Mouse (Mus musculus) hindbrain, embryonic 11.5 days (tissue): ENCODE results near the gene Cdh7. TPM values are rescaled to one million over a fixed set of nuclear protein-coding genes. Genes with fewer than 3 reads are reported as not detected.
A peak's percentile ranks its signal among the peaks of the same experiment; 100 is the strongest.
"Not testable (repeated sequence)": the region's sequence is repeated elsewhere in the genome, so short reads cannot be mapped to it uniquely, and the experiment has no call there.

Experiments
- ATAC-seq: fragments of 200-750 bp; cut with Nextera tagmentation; 2 replicates; pipeline ENCODE4 v1.8.0; 2017; ENCODE audit warnings: mild to moderate bottlenecking, moderate TSS enrichment, moderate library complexity; ENCODE audit not compliant: low FRiP score
- DNase-seq: peaks from one replicate; pipeline ENCODE4 v3.0.0-alpha.2; 2015; ENCODE audit warnings: low spot score
- H3K27ac ChIP-seq: fragments of 300-500 bp; sonication (generic); 2 replicates; pipeline ENCODE4 v1.5.1; 2014; ENCODE audit warnings: mild to moderate bottlenecking, low read depth, low read length
- H3K27me3 ChIP-seq: fragments of 300-500 bp; sonication (generic); 2 replicates; pipeline ENCODE4 v1.6.1; 2014; ENCODE audit warnings: mild to moderate bottlenecking, low read length, moderate library complexity, mixed read lengths; ENCODE audit not compliant: control insufficient read depth, insufficient read depth
- H3K36me3 ChIP-seq: fragments of 300-500 bp; sonication (generic); 2 replicates; pipeline ENCODE4 v1.6.1; 2014; ENCODE audit warnings: mild to moderate bottlenecking, low read length, moderate library complexity, mixed read lengths; ENCODE audit not compliant: control insufficient read depth, insufficient read depth
- H3K4me1 ChIP-seq: fragments of 300-500 bp; sonication (generic); replicated peaks from 2 replicates; pipeline ENCODE4 v1.6.1; 2014; ENCODE audit warnings: low read length, mixed read lengths; ENCODE audit not compliant: control insufficient read depth, insufficient read depth
- H3K4me2 ChIP-seq: fragments of 300-500 bp; sonication (generic); replicated peaks from 2 replicates; pipeline ENCODE4 v1.6.1; 2014; ENCODE audit warnings: mild to moderate bottlenecking, low read depth, low read length
- H3K4me3 ChIP-seq: fragments of 300-500 bp; sonication (generic); 2 replicates; pipeline ENCODE4 v1.5.1; 2014; ENCODE audit warnings: low read depth, low read length
- H3K9ac ChIP-seq: fragments of 300-500 bp; sonication (generic); 2 replicates; pipeline ENCODE4 v1.6.1; 2014; ENCODE audit warnings: low read depth, low read length
- H3K9me3 ChIP-seq: fragments of 300-500 bp; sonication (generic); 2 replicates; pipeline ENCODE4 v1.6.1; 2016; ENCODE audit warnings: low read length; ENCODE audit not compliant: control insufficient read depth
- WGBS: fragments of 180-500 bp; shearing (Covaris S2); extraction: QIAGEN DNeasy Blood & Tissue Kit; methylation state at CpG from one replicate; pipeline ENCODE4 v1.1.7; 2014; 5-methylcytosine and 5-hydroxymethylcytosine counted together
- polyA plus RNA-seq: library from polyadenylated mRNA; unstranded; fragments of >200 nt; fragmentation: Nextera tagmentation; extraction: Ambion mirVana; gene quantifications from 2 replicates; pipeline ENCODE4 v1.2.1, GENCODE M21; 2014

Cdh7 gene
- polyA plus RNA-seq, 1 experiment from 2014 or later: 3.1 TPM

- no peak overlapping the region for H3K27ac ChIP-seq
- no peaks in the 10 kb centered on the region for H3K27me3 ChIP-seq
- H3K4me3 ChIP-seq: no peak overlapping the region
- H3K4me2 ChIP-seq: no peak overlapping the region
- ATAC-seq (no peak), DNase-seq (no peak)
- H3K4me1 ChIP-seq: no peaks in the 10 kb centered on the region
- no peaks in the 10 kb centered on the region for H3K9me3 ChIP-seq
- no peak overlapping the region for H3K9ac ChIP-seq
- no peaks in the 10 kb centered on the region for H3K36me3 ChIP-seq
- WGBS: 57% methylated on average over 1 of the region's 1 CpGs
These were observed 135.8 kb downstream of the Cdh7 start for GRCm38 (mm10) chr1:110118071-110118470.

DNA sequence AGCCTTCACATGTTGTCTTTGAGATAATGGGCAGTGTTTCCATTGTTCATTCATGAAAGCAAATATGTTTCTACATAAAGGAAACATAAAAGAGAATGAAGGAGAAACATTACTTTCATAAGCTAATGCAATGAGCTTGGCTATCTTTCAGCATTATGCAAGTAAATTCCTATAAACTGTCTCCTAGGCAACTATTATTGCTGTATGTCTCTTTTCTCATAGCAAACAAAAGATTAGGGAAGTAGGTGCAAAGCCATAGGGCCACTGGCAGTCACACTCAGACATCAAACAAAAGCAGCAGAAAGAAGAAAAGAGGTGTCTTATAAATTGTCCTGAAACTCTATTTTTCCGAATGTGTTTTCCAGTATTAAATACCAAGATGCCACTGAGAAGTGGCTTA, 136.6 kb downstream of the Cdh7 start:
- Histone ChIP-seq H3K4me2 (no peak overlapping the region), H3K4me1 (no peaks in the 10 kb centered on the region), H3K36me3 (no peaks in the 10 kb centered on the region), H3K4me3 (no peak overlapping the region), H3K27me3 (no peaks in the 10 kb centered on the region), H3K9ac (no peak overlapping the region), H3K27ac (no peak overlapping the region), H3K9me3 (no peaks in the 10 kb centered on the region)
- ATAC-seq: no peak
- 37% methylated on average over 1 of the region's 1 CpGs for WGBS
- DNase-seq: peak; percentile 6

- ATAC-seq, H3K4me1 ChIP-seq, DNase-seq, H3K9me3 ChIP-seq, H3K9ac ChIP-seq, H3K27me3 ChIP-seq, H3K4me2 ChIP-seq, H3K36me3 ChIP-seq, H3K4me3 ChIP-seq, H3K27ac ChIP-seq: not testable (repeated sequence)
- 88% methylated on average over 2 of the region's 12 CpGs for WGBS
These were observed 189.2 kb downstream of the Cdh7 start for GRCm38 (mm10) chr1:110171459-110171858.
